Mouse (Mus musculus) thymus, adult 2 months (tissue): ENCODE measurements around the gene Thra. TPM values are rescaled to one million over a fixed set of nuclear protein-coding genes. Genes with fewer than 3 reads are reported as not detected.

Experiments
- DNase-seq: peaks from one replicate; pipeline ENCODE4 v3.0.0; 2021
- H3K27ac ChIP-seq: fragments of 200-500 bp; 2 replicates; pipeline ENCODE4 v1.5.1; 2012; ENCODE audit warnings: low read length, control low read depth; ENCODE audit not compliant: control insufficient read depth, insufficient read depth
- H3K27me3 ChIP-seq: fragments of 200-500 bp; 2 replicates; pipeline ENCODE4 v1.6.1; 2012; ENCODE audit warnings: mild to moderate bottlenecking, low read length, moderate library complexity, mixed read lengths; ENCODE audit not compliant: control insufficient read depth, insufficient read depth
- H3K36me3 ChIP-seq: fragments of 200-500 bp; 2 replicates; pipeline ENCODE4 v1.6.1; 2012; ENCODE audit warnings: mild to moderate bottlenecking, low read length, moderate library complexity; ENCODE audit not compliant: control insufficient read depth, insufficient read depth
- H3K4me1 ChIP-seq: fragments of 200-500 bp; replicated peaks from 2 replicates; pipeline ENCODE4 v1.6.1; 2012; ENCODE audit warnings: low read length; ENCODE audit not compliant: control insufficient read depth, insufficient read depth
- H3K4me3 ChIP-seq: fragments of 200-500 bp; 2 replicates; pipeline ENCODE4 v1.5.1; 2012; ENCODE audit warnings: mild to moderate bottlenecking, low read length, control low read depth, moderate library complexity; ENCODE audit not compliant: control insufficient read depth, insufficient read depth
- CTCF ChIP-seq: fragments of 200-500 bp; IDR thresholded peaks from 2 replicates; pipeline ENCODE4 v1.5.1; 2012; ENCODE audit warnings: mild to moderate bottlenecking, control low read depth, low read length, moderate library complexity, borderline replicate concordance; ENCODE audit not compliant: control insufficient read depth, poor library complexity, insufficient read depth; ENCODE audit errors: extremely low read depth
- POLR2A ChIP-seq: fragments of 200-500 bp; IDR thresholded peaks from 2 replicates; pipeline ENCODE4 v1.6.1; 2012; ENCODE audit warnings: mild to moderate bottlenecking, low read length, control low read depth, moderate library complexity; ENCODE audit not compliant: control insufficient read depth, poor library complexity, insufficient read depth; ENCODE audit errors: extremely low read depth
- WGBS: fragments of 180-500 bp; shearing (Covaris S2); methylation state at CpG from one replicate; pipeline ENCODE4 v1.1.7; 2018; 5-methylcytosine and 5-hydroxymethylcytosine counted together
- polyA plus RNA-seq: library from polyadenylated mRNA; depleted of rRNA; stranded (reverse); fragments of >200 nt; gene quantifications from 2 replicates; pipeline ENCODE4 v1.2.3, GENCODE M21; 2012

The Thra gene
- polyA plus RNA-seq, 1 experiment = 36.8 TPM

DNA sequence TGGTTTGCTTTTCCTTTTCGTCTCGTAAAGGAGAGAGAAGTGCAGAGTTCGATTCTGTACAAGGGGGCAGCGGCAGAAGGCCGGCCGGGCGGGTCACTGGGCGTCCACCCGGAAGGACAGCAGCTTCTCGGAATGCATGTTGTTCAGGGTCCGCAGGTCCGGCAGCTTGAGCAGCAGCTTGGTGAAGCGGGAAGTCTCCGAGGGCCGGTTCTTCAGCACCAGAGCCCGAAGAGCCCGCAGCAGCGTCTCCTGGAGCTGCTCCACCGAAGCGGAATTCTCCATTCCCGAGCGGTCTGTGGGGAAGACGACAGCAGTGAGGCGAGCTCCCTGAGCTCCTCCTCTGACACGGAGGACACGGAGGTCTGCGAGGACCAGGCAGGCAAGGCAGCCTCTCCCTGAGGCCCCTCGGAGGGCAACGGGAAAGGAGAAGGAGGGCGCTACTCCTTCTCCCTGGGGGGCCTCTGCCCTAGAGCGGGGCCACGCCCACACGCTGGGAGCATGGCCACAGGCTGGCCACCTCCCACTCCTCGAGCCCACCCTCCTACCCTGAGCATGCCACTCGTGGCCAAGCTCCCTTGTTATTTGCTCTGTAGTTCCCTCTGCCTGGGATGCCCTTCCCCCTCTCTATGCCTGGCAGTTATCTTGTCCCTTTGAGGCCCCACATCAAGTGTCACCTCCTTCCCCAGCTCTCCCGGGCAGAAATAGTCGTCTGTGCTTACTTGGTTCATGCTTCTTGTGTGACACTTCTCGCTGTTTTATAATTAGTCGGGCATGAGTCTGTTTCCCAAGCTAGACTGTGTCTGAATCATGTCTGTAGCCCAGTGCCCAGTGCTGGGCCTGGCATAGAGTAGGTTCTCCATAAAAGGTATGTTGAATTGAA is 27.9 kb downstream of the Thra start:
- no peak overlapping the region for H3K4me3 ChIP-seq
- no peak for DNase-seq
- H3K4me1 ChIP-seq = peaks cover 29% of the 10 kb centered on the region
- H3K27ac ChIP-seq = no peak overlapping the region
- no peaks in the 10 kb centered on the region for H3K27me3 ChIP-seq
- no peak for TF ChIP-seq CTCF
- TF ChIP-seq POLR2A = no peak
- WGBS = 90% methylated on average over 39 of the region's 39 CpGs
- no peaks in the 10 kb centered on the region for H3K36me3 ChIP-seq

DNA sequence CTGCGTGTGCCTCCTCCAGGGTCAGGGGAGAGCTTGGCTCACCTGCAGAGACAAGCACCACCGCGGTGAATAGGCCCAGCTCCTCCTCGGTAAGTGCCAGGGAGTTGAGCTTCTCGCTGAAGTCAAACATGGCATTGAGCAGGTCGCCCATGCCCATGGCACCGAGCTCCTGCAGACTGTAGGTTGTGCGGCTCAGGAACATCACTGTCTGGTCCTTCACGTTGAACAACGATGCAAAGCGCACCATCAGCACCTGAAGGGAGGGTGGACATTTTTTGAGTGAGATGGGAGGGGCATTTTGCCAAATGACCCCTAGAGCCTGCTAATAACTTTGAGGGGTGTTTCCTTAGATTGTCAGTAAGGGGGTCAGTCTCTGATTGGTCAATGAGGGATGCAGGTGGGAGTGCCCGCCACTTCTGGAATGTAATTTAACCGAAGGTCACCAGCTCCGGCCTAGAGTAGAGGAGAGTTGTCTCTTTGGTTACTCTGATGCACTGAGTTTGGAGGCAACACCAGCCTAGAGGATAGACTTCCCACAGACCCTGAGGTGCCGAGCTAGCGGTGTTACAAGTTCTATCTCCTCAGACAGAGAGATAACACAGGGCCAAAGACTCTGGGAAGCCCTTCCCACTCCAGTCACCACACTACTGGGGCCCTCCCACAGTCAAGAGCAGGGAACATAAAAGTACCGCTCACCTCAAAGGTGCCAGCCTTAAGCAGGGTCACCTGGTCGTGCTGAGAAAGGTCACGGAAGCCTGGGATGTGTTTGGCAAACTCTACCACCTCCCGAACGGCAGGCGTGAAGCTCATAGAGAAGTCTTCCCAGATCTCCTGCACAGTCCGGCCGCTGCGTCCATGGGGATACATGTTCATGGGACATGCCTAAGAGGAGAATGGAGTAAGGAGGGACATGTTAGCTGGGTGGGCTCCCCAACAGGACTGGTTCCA is 28.8 kb downstream of the Thra start:
- 96% methylated on average over 25 of the region's 25 CpGs for WGBS
- Histone ChIP-seq H3K27ac (no peak overlapping the region), H3K27me3 (no peaks in the 10 kb centered on the region), H3K4me1 (peaks cover 35% of the 10 kb centered on the region), H3K4me3 (no peak overlapping the region), H3K36me3 (no peaks in the 10 kb centered on the region)
- no peak for DNase-seq
- TF ChIP-seq CTCF = no peak
- TF ChIP-seq POLR2A = no peak

DNA sequence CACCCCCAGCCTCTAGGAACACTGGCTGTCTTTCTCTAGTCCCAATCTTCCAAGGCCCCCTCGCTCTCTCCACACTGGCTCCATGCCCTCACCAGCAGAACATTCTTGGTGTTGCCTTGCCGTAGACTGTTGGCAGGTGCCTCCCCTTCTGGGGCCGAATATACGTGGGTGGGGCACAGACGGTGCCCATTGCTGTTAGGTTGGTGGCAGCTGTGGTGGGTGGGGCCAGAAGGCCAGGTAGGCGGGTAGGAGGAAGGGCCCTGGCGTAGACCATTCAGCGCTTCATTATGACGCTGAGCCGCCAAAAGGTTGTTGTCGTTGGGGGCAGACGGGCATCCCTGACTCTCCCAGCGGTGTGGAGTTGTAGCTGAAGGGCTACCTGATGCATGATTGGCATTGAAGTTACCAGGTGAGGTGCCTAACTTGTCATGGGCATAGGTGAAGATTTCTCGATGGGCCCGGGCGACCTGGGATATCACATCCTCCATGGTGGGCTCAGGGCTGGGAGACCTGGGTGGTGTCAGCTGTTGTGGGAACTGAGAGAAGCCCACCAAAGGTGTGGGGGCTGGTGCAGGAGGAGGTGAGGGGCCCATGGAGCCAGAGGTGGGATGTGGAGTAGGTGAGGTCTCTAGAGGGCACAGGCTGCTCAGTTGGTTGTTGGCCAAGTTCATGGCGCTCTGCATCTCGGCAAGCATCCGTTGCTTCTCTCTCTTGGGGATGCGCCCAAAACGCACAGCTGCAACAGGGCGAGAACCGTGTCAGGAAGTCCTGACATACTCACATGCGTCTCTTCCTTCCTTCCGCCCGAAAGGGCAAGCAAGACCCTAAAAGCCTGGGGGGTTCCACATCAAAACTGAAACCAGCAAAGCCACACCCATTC is 29.9 kb downstream of the Thra start:
- Histone ChIP-seq H3K4me3 (no peak overlapping the region), H3K27me3 (no peaks in the 10 kb centered on the region), H3K36me3 (no peaks in the 10 kb centered on the region), H3K27ac (peak overlapping the region; percentile 28; the same call in 1 of the 2 replicates), H3K4me1 (peaks cover 43% of the 10 kb centered on the region)
- 83% methylated on average over 26 of the region's 26 CpGs for WGBS
- TF ChIP-seq POLR2A = no peak
- no peak for TF ChIP-seq CTCF
- no peak for DNase-seq

DNA sequence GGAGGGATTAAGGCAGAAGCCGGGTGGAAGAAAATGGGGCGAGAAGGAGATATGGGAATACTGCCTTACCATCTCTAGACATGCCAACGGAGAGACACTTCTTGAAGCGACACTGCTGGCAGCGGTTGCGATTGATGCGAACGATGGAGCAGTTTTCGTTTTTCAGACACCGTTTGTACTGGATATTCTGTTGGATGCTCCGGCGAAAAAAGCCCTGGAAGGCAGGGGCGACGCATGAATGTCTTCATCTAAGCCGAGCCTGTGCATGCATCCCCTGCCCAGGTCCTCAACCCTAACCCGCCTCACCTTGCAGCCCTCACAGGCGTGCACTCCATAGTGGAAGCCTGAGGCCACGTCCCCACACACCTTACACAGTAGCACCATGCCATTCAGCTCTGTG is 30.7 kb downstream of the Thra start:
- DNase-seq = no peak
- no peak overlapping the region for H3K4me3 ChIP-seq

GRCm38 (mm10) chr11:98771844-98772525 is 31.5 kb downstream of the Thra start:
- H3K4me3 ChIP-seq = no peak overlapping the region
- H3K36me3 ChIP-seq = no peaks in the 10 kb centered on the region
- H3K27ac ChIP-seq = no peak overlapping the region
- TF ChIP-seq POLR2A (no peak), CTCF (no peak)
- no peak for DNase-seq
- peaks cover 49% of the 10 kb centered on the region for H3K4me1 ChIP-seq
- no peaks in the 10 kb centered on the region for H3K27me3 ChIP-seq
- WGBS = 96% methylated on average over 11 of the region's 11 CpGs

More for the DNA sequence above, 30.7 kb downstream of the Thra start:
- WGBS = 96% methylated on average over 18 of the region's 18 CpGs
- Histone ChIP-seq H3K27me3 (no peaks in the 10 kb centered on the region), H3K4me1 (peaks cover 48% of the 10 kb centered on the region), H3K27ac (no peak overlapping the region), H3K36me3 (no peaks in the 10 kb centered on the region)
- TF ChIP-seq POLR2A = no peak
- TF ChIP-seq CTCF = no peak
